Mouse (Mus musculus) T-helper 1 cell (primary cell): Measurements from ENCODE around the gene Gm27027.

Experiments used
- in situ Hi-C: fragments of 300-600 bp; cut with MboI, MseI; formaldehyde crosslinking; loops from one replicate; pipeline ENCODE4 v1.15.1; 2025; ENCODE audit warnings: high pct_unique_total_duplicates

Gm27027 gene

GRCm38 (mm10) chr2:93928866-93929265 lies 67.3 kb downstream of the Gm27027 start:
- in situ Hi-C loops, result no loop called here

GRCm38 (mm10) chr2:93927701-93928437 lies 68.3 kb downstream of the Gm27027 start:
- in situ Hi-C loops, result no loop called here

DNA sequence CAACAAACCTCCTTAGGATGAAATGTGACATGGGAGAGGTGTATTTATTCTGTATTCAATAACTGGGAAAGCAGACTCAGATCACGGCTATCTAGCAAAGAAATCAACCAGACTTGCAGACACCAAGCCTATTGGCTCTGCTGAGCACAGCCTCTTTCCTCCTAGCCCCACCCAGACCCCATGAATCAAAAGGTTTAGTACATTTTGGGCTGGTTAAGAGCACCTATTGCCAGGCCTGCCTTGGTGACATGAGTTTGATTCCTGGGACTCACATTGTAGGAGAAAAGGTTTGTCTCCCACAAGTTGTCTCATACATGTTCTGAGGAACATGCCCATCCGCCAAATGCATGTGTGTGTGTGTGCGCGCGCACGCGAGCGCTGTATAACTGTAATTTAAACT lies 70.0 kb downstream of the Gm27027 start:
- in situ Hi-C loops, result no loop called here

GRCm38 (mm10) chr2:93919093-93919492 lies 77.1 kb downstream of the Gm27027 start:
- in situ Hi-C loops, result no loop called here

DNA sequence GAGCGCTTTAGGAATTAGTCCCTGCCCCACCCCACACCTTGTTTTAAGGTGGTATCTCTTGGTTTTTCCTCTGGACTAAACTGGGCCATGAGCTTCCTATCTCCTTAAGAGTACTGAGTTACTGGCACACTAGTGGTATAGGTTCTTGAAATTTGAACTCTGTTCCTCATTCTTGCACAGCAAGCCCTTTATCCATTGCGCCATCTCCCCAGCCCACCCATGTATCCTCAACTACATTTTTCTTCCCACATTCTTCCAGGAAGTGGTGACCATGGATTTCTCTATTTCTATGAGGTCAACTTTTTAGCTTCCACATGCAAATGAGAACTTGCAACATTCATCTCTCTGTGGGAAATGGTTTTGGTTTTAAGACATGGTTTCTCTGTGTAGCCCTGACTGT lies 82.6 kb downstream of the Gm27027 start:
- in situ Hi-C loops, result no loop called here

- in situ Hi-C loops, result no loop called here
Observed at GRCm38 (mm10) chr2:93911942-93912341, 84.2 kb downstream of the Gm27027 start.

GRCm38 (mm10) chr2:93909716-93910115 lies 86.4 kb downstream of the Gm27027 start:
- in situ Hi-C loops, result no loop called here

DNA sequence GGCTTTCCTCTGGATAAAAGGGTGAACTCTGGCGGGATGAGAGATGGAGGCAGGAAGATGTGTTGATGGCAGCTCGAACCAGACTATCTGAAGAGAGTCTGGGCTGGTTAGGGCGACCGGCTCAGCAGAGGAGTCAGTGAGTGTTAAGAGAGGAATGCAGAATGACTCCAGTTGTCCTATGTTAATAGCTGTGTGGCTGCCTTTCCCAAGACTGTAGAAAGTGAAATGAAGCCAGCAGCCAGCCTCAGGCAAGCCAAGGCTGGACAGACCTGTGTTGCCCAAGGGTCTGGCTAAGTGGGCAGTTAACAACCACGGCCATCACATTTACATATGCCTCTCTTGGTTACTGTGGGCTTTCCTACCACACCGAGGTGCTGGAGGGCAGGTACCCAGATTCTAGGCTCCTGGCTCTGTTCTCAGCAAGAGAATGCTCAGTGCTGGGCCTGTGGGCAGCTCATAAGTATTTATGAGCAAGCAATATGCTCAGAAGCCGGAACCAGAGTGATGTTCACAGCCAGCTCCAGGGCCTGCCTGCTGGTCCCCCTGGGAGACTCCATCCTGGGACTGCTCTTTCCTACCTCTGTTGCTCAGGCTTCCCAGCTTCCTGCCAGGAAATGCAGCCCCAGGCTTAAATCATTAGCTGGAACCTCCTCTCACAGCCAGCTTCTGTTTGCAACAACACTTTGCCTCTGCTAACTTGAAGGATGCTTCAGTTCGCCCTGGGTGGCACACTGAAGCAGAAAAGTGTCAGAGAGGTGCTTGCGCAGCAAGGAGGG lies 88.4 kb downstream of the Gm27027 start:
- in situ Hi-C loops, result no loop called here
